Mouse (Mus musculus) liver, embryonic 14.5 days (tissue): ENCODE results near the gene Cntnap2.

ENCODE experiments used
- CTCF ChIP-seq: IDR thresholded peaks from 2 replicates; pipeline ENCODE4 v1.5.1; 2016; ENCODE audit warnings: antibody characterized with exemption, low read depth, control low read depth
- EP300 ChIP-seq: IDR thresholded peaks from 2 replicates; pipeline ENCODE4 v1.6.1; 2016; ENCODE audit warnings: antibody characterized with exemption, low read depth

GRCm38 (mm10) chr6:46675081-46675480 is 1615.9 kb downstream of the Cntnap2 start:
- TF ChIP-seq CTCF (no peak), EP300 (no peak)
